Mouse (Mus musculus) granulocyte monocyte progenitor cell, adult 5-6 weeks (primary cell): ENCODE data around the gene Ctsll3. TPM values are rescaled to one million over a fixed set of nuclear protein-coding genes. Genes with fewer than 3 reads are reported as not detected.

Experiments
- ATAC-seq: replicated peaks from 2 replicates; pipeline ENCODE4 v1.8.0; 2016; ENCODE audit warnings: mild to moderate bottlenecking, moderate TSS enrichment, inconsistent platforms; ENCODE audit not compliant: poor library complexity, severe bottlenecking
- total RNA-seq, 2 experiments: library from RNA; stranded (forward) in 1 of 2; stranded (reverse) in 1 of 2; fragments of 200-712, 200-1000 nt in 1 of 2; fragments of >200 nt in 1 of 2; fragmentation: Nextera tagmentation in 1 of 2; gene quantifications; 2 replicates each; pipeline ENCODE4 v1.2.3; 2014 to 2017

Gene Ctsll3
- total RNA-seq, 2 experiments from 2014 or later = not detected

GRCm38 (mm10) chr13:60750930-60751329 lies 51.7 kb downstream of the Ctsll3 start:
- no peak for ATAC-seq

- peak; percentile 51 for ATAC-seq
Observed at GRCm38 (mm10) chr13:60748556-60748955, 54.1 kb downstream of the Ctsll3 start.

Other genes starting within 250 kb of the Ctsll3 start
- 5.9 and 6.6 TPM in 2 replicates for gene Dapk1, start 200.9 kb downstream of the Ctsll3 start, total RNA-seq (2014; fragmentation: Nextera tagmentation)
- gene Dapk1, start 200.9 kb downstream of the Ctsll3 start, total RNA-seq (2017) = 1.8 and 1.9 TPM in 2 replicates
- not detected in 2 replicates for gene BC051665, start 16.5 kb downstream of the Ctsll3 start, total RNA-seq (2014; fragmentation: Nextera tagmentation)
- gene BC051665, start 16.5 kb downstream of the Ctsll3 start, total RNA-seq (2017) = not detected in 2 replicates
- 0.73 TPM in 1 of 2 replicates, not detected in the other for gene 4930486L24Rik, start 61.6 kb upstream of the Ctsll3 start, total RNA-seq (2014; fragmentation: Nextera tagmentation)
- gene 4930486L24Rik, start 61.6 kb upstream of the Ctsll3 start, total RNA-seq (2017) = not detected in 2 replicates
- not detected in 2 replicates for gene Gm49392, start 94.0 kb upstream of the Ctsll3 start, total RNA-seq (2014; fragmentation: Nextera tagmentation)
- gene Gm49392, start 94.0 kb upstream of the Ctsll3 start, total RNA-seq (2017) = 1.3 TPM in 1 of 2 replicates, not detected in the other
- 5.3 TPM in 1 of 2 replicates, not detected in the other for gene Ctla2b, start 94.6 kb upstream of the Ctsll3 start, total RNA-seq (2014; fragmentation: Nextera tagmentation)
- 5.5 and 9.2 TPM in 2 replicates for gene Ctla2b, start 94.6 kb upstream of the Ctsll3 start, total RNA-seq (2017)
- gene Tpbpb, start 102.0 kb upstream of the Ctsll3 start, total RNA-seq (2014; fragmentation: Nextera tagmentation) = not detected in 2 replicates
- not detected in 2 replicates for gene Tpbpb, start 102.0 kb upstream of the Ctsll3 start, total RNA-seq (2017)
- gene Gm49393, start 132.7 kb upstream of the Ctsll3 start, total RNA-seq (2014; fragmentation: Nextera tagmentation) = not detected in 2 replicates
- 0.69 TPM in 1 of 2 replicates, not detected in the other for gene Gm49393, start 132.7 kb upstream of the Ctsll3 start, total RNA-seq (2017)
- gene Gm49391, start 133.7 kb upstream of the Ctsll3 start, total RNA-seq (2014; fragmentation: Nextera tagmentation) = not detected in 2 replicates
- 4.5 TPM in 1 of 2 replicates, not detected in the other for gene Gm49391, start 133.7 kb upstream of the Ctsll3 start, total RNA-seq (2017)
- 11.0 and 14.0 TPM in 2 replicates for gene Ctla2a, start 133.8 kb upstream of the Ctsll3 start, total RNA-seq (2014; fragmentation: Nextera tagmentation)
- gene Ctla2a, start 133.8 kb upstream of the Ctsll3 start, total RNA-seq (2017) = 14.9 and 24.9 TPM in 2 replicates
- not detected in 2 replicates for gene Tpbpa, start 139.1 kb upstream of the Ctsll3 start, total RNA-seq (2014; fragmentation: Nextera tagmentation)
- not detected in 2 replicates for gene Tpbpa, start 139.1 kb upstream of the Ctsll3 start, total RNA-seq (2017)
- gene Ctsj, start 203.1 kb upstream of the Ctsll3 start, total RNA-seq (2014; fragmentation: Nextera tagmentation) = not detected in 2 replicates
- gene Ctsj, start 203.1 kb upstream of the Ctsll3 start, total RNA-seq (2017) = not detected in 2 replicates
- gene Ctsq, start 237.8 kb upstream of the Ctsll3 start, total RNA-seq (2014; fragmentation: Nextera tagmentation) = not detected in 2 replicates
- gene Ctsq, start 237.8 kb upstream of the Ctsll3 start, total RNA-seq (2017) = not detected in 2 replicates